Mouse (Mus musculus) myocyte (in vitro differentiated cells): ENCODE results near the gene Epo.

Experiments
- CEBPB ChIP-seq: IDR thresholded peaks from 2 replicates; pipeline ENCODE4 v1.6.1; 2011; ENCODE audit warnings: mild to moderate bottlenecking, moderate library complexity; ENCODE audit not compliant: poor library complexity, insufficient read depth, severe bottlenecking
- E2F4 ChIP-seq: IDR thresholded peaks from one replicate; pipeline ENCODE4 v1.6.1; 2011; ENCODE audit warnings: mild to moderate bottlenecking, control low read depth, moderate library complexity; ENCODE audit not compliant: insufficient read depth
- MAX ChIP-seq: IDR thresholded peaks from one replicate; pipeline ENCODE4 v1.6.1; 2011; ENCODE audit warnings: low read depth, mild to moderate bottlenecking, control low read depth
- MYOD1 ChIP-seq, 3 experiments: IDR thresholded peaks; one replicate each; pipeline ENCODE4 v1.6.1; 2011; ENCODE audit warnings: control low read depth in 2 of 3, low read depth in 2 of 3, mild to moderate bottlenecking in 2 of 3, moderate library complexity in 1 of 3; ENCODE audit not compliant: insufficient read length in 2 of 3, control insufficient read depth in 1 of 3
- MYOG ChIP-seq, 3 experiments: IDR thresholded peaks; one replicate each; pipeline ENCODE4 v1.6.1; 2011; ENCODE audit warnings: control low read depth in 2 of 3, low read depth in 2 of 3, mild to moderate bottlenecking in 2 of 3; ENCODE audit not compliant: insufficient read length in 2 of 3, control insufficient read depth in 1 of 3, insufficient read depth in 1 of 3
- POLR2A ChIP-seq: IDR thresholded peaks from one replicate; pipeline ENCODE4 v1.6.1; 2011; ENCODE audit warnings: low read depth, mild to moderate bottlenecking, control low read depth, moderate library complexity; ENCODE audit not compliant: insufficient read length
- POLR2AphosphoS2 ChIP-seq: IDR thresholded peaks from one replicate; pipeline ENCODE4 v1.6.1; 2011; ENCODE audit warnings: low read depth, control low read depth; ENCODE audit not compliant: insufficient read length
- REST ChIP-seq: IDR thresholded peaks from one replicate; pipeline ENCODE4 v1.6.1; 2011; ENCODE audit warnings: mild to moderate bottlenecking, control low read depth, moderate library complexity; ENCODE audit not compliant: insufficient read depth, insufficient read length
- USF1 ChIP-seq: IDR thresholded peaks from one replicate; pipeline ENCODE4 v1.6.1; 2011; ENCODE audit warnings: low read depth, mild to moderate bottlenecking, control low read depth, moderate library complexity

- TF ChIP-seq MYOD1 (IDR thresholded peaks at IDR 0.05; ENCODE audit: control insufficient read depth in 1 of 3, insufficient read length in 2 of 3, low read depth in 2 of 3) (no peak), POLR2A (no peak), REST (no peak), USF1 (no peak), POLR2AphosphoS2 (no peak), MYOG (IDR thresholded peaks at IDR 0.05; ENCODE audit: control insufficient read depth in 1 of 3, insufficient read depth in 1 of 3, insufficient read length in 2 of 3, low read depth in 2 of 3) (no peak), CEBPB (no peak), E2F4 (no peak), MAX (no peak)
Measured at GRCm38 (mm10) chr5:137534762-137535161, 1.7 kb upstream of the Epo start.
